Mouse (Mus musculus): Measurements from ENCODE around the gene Gm13272. TPM values are rescaled to one million over a fixed set of nuclear protein-coding genes. Genes with fewer than 3 reads are reported as not detected.
"Not testable (repeated sequence)": the region's sequence is repeated elsewhere in the genome, so short reads cannot be mapped to it uniquely, and the experiment has no call there.

Gene Gm13272
- polyA plus RNA-seq, 1 experiment: not detected

DNA sequence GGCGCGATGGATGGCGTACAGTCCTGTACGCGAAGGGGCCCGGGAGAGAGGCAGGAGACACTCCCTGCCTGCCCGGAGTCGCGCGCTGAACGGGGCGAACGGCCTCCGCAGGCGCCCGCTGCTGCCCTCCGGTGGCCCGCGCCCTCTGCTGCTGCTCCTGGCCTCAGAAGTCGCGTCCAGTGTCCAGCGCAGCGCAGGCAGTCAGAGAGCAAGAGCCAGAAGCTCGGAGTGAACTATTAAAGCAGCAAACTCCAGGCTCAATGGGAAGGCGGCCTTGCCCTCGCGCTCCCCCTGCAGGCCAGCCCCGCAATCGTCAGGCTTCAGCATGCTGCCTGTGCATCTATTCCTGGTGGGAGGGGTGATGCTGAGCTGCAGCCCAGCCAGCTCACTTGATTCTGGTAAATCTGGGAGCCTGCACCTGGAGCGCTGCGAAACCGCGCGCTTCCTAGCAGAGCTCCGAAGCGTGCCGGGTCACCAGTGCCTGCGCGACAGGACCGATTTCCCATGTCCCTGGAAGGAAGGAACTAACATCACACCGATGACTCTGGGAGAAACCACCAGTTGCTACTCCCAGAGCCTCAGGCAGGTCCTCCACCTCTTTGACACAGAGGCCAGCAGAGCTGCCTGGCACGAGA lies 16.1 kb upstream of the Gm13272 start:
- not testable (repeated sequence) for H3K27me3 ChIP-seq (ENCODE audit: control insufficient read depth, insufficient read depth, low read length); H3K27ac ChIP-seq (ENCODE audit: control insufficient read depth, insufficient read depth, low read length); H3K36me3 ChIP-seq (ENCODE audit: control insufficient read depth, insufficient read depth, low read length); H3K4me1 ChIP-seq (replicated peaks; ENCODE audit: control insufficient read depth, insufficient read depth, low read length)
- TF ChIP-seq CTCF (IDR thresholded peaks at IDR 0.05; ENCODE audit: borderline replicate concordance, control insufficient read depth, extremely low read depth, insufficient read depth, low read length, poor library complexity): peak; percentile 43; the same call in 1 of the 2 replicates
- 1% methylated on average over 34 of the region's 42 CpGs for WGBS
- peak overlapping the region; percentile 85 for H3K4me3 ChIP-seq (ENCODE audit: control insufficient read depth, insufficient read depth, low read length)
- peak; percentile 19 for DNase-seq

DNA sequence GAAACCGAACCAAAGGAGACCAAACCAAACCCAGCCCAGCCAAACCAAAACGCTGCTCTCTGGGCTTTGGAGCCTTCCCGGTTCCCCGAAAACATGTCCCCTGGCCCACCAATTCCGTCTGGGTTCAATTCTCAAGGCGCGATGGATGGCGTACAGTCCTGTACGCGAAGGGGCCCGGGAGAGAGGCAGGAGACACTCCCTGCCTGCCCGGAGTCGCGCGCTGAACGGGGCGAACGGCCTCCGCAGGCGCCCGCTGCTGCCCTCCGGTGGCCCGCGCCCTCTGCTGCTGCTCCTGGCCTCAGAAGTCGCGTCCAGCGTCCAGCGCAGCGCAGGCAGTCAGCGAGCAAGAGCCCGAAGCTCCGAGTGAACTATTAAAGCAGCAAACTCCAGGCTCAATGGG lies 6.1 kb upstream of the Gm13272 start, which contains the start of gene Gm13290:
TSS of gene Gm13290 (plus strand) at position 301 of the 400 bp plus-strand sequence.
- not testable (repeated sequence) for H3K27me3 ChIP-seq (ENCODE audit: control insufficient read depth, insufficient read depth, low read length); DNase-seq
- no CpG with 5 or more reads among the region's 32 CpGs for WGBS

DNA sequence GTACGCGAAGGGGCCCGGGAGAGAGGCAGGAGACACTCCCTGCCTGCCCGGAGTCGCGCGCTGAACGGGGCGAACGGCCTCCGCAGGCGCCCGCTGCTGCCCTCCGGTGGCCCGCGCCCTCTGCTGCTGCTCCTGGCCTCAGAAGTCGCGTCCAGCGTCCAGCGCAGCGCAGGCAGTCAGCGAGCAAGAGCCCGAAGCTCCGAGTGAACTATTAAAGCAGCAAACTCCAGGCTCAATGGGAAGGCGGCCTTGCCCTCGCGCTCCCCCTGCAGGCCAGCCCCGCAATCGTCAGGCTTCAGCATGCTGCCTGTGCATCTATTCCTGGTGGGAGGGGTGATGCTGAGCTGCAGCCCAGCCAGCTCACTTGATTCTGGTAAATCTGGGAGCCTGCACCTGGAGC lies 3.0 kb upstream of the Gm13272 start, which contains the start of gene Gm13289:
TSS of gene Gm13289 (plus strand) at position 301 of the 400 bp plus-strand sequence.
- WGBS: no CpG with 5 or more reads among the region's 29 CpGs
- H3K4me3 ChIP-seq (ENCODE audit: control insufficient read depth, insufficient read depth, low read length); H3K4me1 ChIP-seq (replicated peaks; ENCODE audit: control insufficient read depth, insufficient read depth, low read length): not testable (repeated sequence)

More for the DNA sequence above, 6.1 kb upstream of the Gm13272 start, which contains the start of gene Gm13290:
- not testable (repeated sequence) for H3K4me1 ChIP-seq (replicated peaks; ENCODE audit: control insufficient read depth, insufficient read depth, low read length); H3K36me3 ChIP-seq (ENCODE audit: control insufficient read depth, insufficient read depth, low read length); H3K27ac ChIP-seq (ENCODE audit: control insufficient read depth, insufficient read depth, low read length); H3K4me3 ChIP-seq (ENCODE audit: control insufficient read depth, insufficient read depth, low read length)

DNA sequence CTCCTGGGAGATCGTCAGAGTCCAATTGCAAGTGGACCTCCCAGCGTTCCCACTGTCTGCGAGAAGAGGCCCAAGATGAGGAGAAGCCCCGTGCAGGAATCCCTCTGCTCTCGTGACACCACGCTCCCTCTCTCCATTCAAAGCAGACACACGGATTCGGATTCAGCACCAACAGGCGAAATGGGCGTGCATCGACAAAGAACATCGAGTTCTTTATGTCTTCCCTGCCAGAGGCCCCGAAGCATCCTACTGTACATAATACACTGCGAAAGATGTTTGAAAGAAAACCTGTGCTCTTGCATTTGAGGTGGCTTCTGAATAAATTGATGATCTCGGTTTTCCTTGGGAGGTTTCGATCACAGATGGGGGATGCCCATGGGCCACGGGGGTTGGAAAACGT lies 670 bp downstream of the Gm13272 start:
- H3K36me3 ChIP-seq (ENCODE audit: control insufficient read depth, insufficient read depth, low read length); DNase-seq; H3K27ac ChIP-seq (ENCODE audit: control insufficient read depth, insufficient read depth, low read length); H3K4me3 ChIP-seq (ENCODE audit: control insufficient read depth, insufficient read depth, low read length); H3K4me1 ChIP-seq (replicated peaks; ENCODE audit: control insufficient read depth, insufficient read depth, low read length); H3K27me3 ChIP-seq (ENCODE audit: control insufficient read depth, insufficient read depth, low read length): not testable (repeated sequence)
- WGBS: 71% methylated on average over 16 of the region's 18 CpGs

More for the DNA sequence above, 3.0 kb upstream of the Gm13272 start, which contains the start of gene Gm13289:
- not testable (repeated sequence) for H3K27ac ChIP-seq (ENCODE audit: control insufficient read depth, insufficient read depth, low read length); H3K36me3 ChIP-seq (ENCODE audit: control insufficient read depth, insufficient read depth, low read length); H3K27me3 ChIP-seq (ENCODE audit: control insufficient read depth, insufficient read depth, low read length); DNase-seq

DNA sequence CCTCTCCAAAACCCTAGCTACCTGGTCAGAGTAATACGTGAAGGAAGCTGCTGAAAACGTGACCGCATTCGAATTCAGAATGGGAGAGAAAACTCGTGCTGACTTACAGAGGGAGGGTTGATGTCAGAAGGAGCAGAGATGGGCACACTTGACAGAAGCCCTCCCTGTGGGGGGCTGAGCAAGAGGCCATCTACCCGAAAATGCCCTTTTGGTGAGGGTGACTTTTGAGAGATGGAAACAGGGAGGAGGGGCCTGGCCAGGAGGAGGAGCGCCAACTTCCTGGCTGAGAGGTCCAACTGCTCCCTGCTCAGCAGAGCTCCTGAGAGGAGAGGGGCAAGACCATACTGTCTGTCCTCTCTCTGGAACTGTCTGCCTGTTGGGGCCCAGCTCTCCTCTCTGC lies 2.2 kb downstream of the Gm13272 start, which contains the start of gene Ifnz:
TSS of gene Ifnz (plus strand) at position 301 of the 400 bp plus-strand sequence.
- H3K4me3 ChIP-seq (ENCODE audit: control insufficient read depth, insufficient read depth, low read length): peak within 1 kb of the TSS; percentile 54
- not testable (repeated sequence) for H3K27ac ChIP-seq (ENCODE audit: control insufficient read depth, insufficient read depth, low read length); H3K27me3 ChIP-seq (ENCODE audit: control insufficient read depth, insufficient read depth, low read length); H3K4me1 ChIP-seq (replicated peaks; ENCODE audit: control insufficient read depth, insufficient read depth, low read length); H3K36me3 ChIP-seq (ENCODE audit: control insufficient read depth, insufficient read depth, low read length); DNase-seq
- WGBS: 6% methylated on average over 5 of the region's 7 CpGs

DNA sequence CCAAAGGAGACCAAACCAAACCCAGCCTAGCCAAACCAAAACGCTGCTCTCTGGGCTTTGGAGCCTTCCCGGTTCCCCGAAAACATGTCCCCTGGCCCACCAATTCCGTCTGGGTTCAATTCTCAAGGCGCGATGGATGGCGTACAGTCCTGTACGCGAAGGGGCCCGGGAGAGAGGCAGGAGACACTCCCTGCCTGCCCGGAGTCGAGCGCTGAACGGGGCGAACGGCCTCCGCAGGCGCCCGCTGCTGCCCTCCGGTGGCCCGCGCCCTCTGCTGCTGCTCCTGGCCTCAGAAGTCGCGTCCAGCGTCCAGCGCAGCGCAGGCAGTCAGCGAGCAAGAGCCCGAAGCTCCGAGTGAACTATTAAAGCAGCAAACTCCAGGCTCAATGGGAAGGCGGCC lies 2.7 kb downstream of the Gm13272 start:
- not testable (repeated sequence) for H3K4me1 ChIP-seq (replicated peaks; ENCODE audit: control insufficient read depth, insufficient read depth, low read length); DNase-seq; H3K36me3 ChIP-seq (ENCODE audit: control insufficient read depth, insufficient read depth, low read length); H3K27me3 ChIP-seq (ENCODE audit: control insufficient read depth, insufficient read depth, low read length); H3K27ac ChIP-seq (ENCODE audit: control insufficient read depth, insufficient read depth, low read length)
- H3K4me3 ChIP-seq (ENCODE audit: control insufficient read depth, insufficient read depth, low read length): peak overlapping the region; percentile 54
- WGBS: 0% methylated on average over 19 of the region's 31 CpGs

DNA sequence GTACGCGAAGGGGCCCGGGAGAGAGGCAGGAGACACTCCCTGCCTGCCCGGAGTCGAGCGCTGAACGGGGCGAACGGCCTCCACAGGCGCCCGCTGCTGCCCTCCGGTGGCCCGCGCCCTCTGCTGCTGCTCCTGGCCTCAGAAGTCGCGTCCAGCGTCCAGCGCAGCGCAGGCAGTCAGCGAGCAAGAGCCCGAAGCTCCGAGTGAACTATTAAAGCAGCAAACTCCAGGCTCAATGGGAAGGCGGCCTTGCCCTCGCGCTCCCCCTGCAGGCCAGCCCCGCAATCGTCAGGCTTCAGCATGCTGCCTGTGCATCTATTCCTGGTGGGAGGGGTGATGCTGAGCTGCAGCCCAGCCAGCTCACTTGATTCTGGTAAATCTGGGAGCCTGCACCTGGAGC lies 5.8 kb downstream of the Gm13272 start, which contains the start of gene Gm13276:
TSS of gene Gm13276 (plus strand) at position 301 of the 400 bp plus-strand sequence.
- not testable (repeated sequence) for H3K36me3 ChIP-seq (ENCODE audit: control insufficient read depth, insufficient read depth, low read length); H3K4me1 ChIP-seq (replicated peaks; ENCODE audit: control insufficient read depth, insufficient read depth, low read length); H3K4me3 ChIP-seq (ENCODE audit: control insufficient read depth, insufficient read depth, low read length); H3K27me3 ChIP-seq (ENCODE audit: control insufficient read depth, insufficient read depth, low read length); H3K27ac ChIP-seq (ENCODE audit: control insufficient read depth, insufficient read depth, low read length); DNase-seq
- no CpG with 5 or more reads among the region's 27 CpGs for WGBS

DNA sequence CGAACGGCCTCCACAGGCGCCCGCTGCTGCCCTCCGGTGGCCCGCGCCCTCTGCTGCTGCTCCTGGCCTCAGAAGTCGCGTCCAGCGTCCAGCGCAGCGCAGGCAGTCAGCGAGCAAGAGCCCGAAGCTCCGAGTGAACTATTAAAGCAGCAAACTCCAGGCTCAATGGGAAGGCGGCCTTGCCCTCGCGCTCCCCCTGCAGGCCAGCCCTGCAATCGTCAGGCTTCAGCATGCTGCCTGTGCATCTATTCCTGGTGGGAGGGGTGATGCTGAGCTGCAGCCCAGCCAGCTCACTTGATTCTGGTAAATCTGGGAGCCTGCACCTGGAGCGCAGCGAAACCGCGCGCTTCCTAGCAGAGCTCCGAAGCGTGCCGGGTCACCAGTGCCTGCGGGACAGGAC lies 8.8 kb downstream of the Gm13272 start, which contains the start of gene Gm13277:
TSS of gene Gm13277 (plus strand) at position 231 of the 400 bp plus-strand sequence.
- not testable (repeated sequence) for H3K36me3 ChIP-seq (ENCODE audit: control insufficient read depth, insufficient read depth, low read length); H3K27me3 ChIP-seq (ENCODE audit: control insufficient read depth, insufficient read depth, low read length); H3K4me3 ChIP-seq (ENCODE audit: control insufficient read depth, insufficient read depth, low read length); H3K27ac ChIP-seq (ENCODE audit: control insufficient read depth, insufficient read depth, low read length); H3K4me1 ChIP-seq (replicated peaks; ENCODE audit: control insufficient read depth, insufficient read depth, low read length)
- peak; percentile 68 for DNase-seq
- no CpG with 5 or more reads among the region's 28 CpGs for WGBS

DNA sequence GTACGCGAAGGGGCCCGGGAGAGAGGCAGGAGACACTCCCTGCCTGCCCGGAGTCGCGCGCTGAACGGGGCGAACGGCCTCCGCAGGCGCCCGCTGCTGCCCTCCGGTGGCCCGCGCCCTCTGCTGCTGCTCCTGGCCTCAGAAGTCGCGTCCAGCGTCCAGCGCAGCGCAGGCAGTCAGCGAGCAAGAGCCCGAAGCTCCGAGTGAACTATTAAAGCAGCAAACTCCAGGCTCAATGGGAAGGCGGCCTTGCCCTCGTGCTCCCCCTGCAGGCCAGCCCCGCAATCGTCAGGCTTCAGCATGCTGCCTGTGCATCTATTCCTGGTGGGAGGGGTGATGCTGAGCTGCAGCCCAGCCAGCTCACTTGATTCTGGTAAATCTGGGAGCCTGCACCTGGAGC lies 11.6 kb downstream of the Gm13272 start, which contains the start of gene Gm13278:
TSS of gene Gm13278 (plus strand) at position 301 of the 400 bp plus-strand sequence.
- not testable (repeated sequence) for H3K4me1 ChIP-seq (replicated peaks; ENCODE audit: control insufficient read depth, insufficient read depth, low read length); H3K27ac ChIP-seq (ENCODE audit: control insufficient read depth, insufficient read depth, low read length); H3K27me3 ChIP-seq (ENCODE audit: control insufficient read depth, insufficient read depth, low read length); DNase-seq; H3K36me3 ChIP-seq (ENCODE audit: control insufficient read depth, insufficient read depth, low read length); H3K4me3 ChIP-seq (ENCODE audit: control insufficient read depth, insufficient read depth, low read length)
- no CpG with 5 or more reads among the region's 28 CpGs for WGBS

DNA sequence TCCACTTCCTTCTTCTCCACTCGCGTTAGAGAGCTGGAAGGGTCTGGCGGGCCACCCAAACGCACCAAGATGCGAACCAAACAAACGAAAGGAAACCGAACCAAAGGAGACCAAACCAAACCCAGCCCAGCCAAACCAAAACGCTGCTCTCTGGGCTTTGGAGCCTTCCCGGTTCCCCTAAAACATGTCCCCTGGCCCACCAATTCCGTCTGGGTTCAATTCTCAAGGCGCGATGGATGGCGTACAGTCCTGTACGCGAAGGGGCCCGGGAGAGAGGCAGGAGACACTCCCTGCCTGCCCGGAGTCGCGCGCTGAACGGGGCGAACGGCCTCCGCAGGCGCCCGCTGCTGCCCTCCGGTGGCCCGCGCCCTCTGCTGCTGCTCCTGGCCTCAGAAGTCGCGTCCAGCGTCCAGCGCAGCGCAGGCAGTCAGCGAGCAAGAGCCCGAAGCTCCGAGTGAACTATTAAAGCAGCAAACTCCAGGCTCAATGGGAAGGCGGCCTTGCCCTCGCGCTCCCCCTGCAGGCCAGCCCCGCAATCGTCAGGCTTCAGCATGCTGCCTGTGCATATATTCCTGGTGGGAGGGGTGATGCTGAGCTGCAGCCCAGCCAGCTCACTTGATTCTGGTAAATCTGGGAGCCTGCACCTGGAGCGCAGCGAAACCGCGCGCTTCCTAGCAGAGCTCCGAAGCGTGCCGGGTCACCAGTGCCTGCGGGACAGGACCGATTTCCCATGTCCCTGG lies 14.5 kb downstream of the Gm13272 start, which contains the start of gene Gm13275:
TSS of gene Gm13275 (plus strand) at position 552 of the 740 bp plus-strand sequence.
- WGBS: under 1% methylated on average over 12 of the region's 52 CpGs
- not testable (repeated sequence) for H3K27ac ChIP-seq (ENCODE audit: control insufficient read depth, insufficient read depth, low read length); H3K36me3 ChIP-seq (ENCODE audit: control insufficient read depth, insufficient read depth, low read length); H3K4me3 ChIP-seq (ENCODE audit: control insufficient read depth, insufficient read depth, low read length); H3K27me3 ChIP-seq (ENCODE audit: control insufficient read depth, insufficient read depth, low read length); H3K4me1 ChIP-seq (replicated peaks; ENCODE audit: control insufficient read depth, insufficient read depth, low read length)
- DNase-seq: peak; percentile 87

Measured in thymus, adult 2 months (tissue).